Mouse (Mus musculus) adrenal gland, postnatal 0 days (tissue): ENCODE measurements around the gene Tff1. TPM values are rescaled to one million over a fixed set of nuclear protein-coding genes. Genes with fewer than 3 reads are reported as not detected.

ENCODE experiments used
- polyA plus RNA-seq: library from polyadenylated mRNA; unstranded; fragments of >200 nt; fragmentation: Nextera tagmentation; extraction: Ambion mirVana; gene quantifications from 2 replicates; pipeline ENCODE4 v1.2.1, GENCODE M21; 2015

The Tff1 gene
- polyA plus RNA-seq: 0.79 and 19.9 TPM in 2 replicates

GRCm38 (mm10) chr17:31165127-31165526 lies at the start of gene Tff1:
Gene Tff1 (minus strand): TSS chr17:31165277.

GRCm38 (mm10) chr17:31207771-31208334 lies 42.8 kb upstream of the Tff1 start, which contains the start of gene Ubash3a:
Gene Ubash3a (plus strand): TSS chr17:31207873.

GRCm38 (mm10) chr17:31198877-31199276 lies 33.8 kb upstream of the Tff1 start, which contains the start of gene Tmprss3:
Gene Tmprss3 (minus strand): TSS chr17:31198977.

GRCm38 (mm10) chr17:31144040-31145037 lies 20.7 kb downstream of the Tff1 start, which contains the start of gene Tff2:
Gene Tff2 (minus strand): TSS chr17:31144282.

GRCm38 (mm10) chr17:31129452-31129851 lies 35.6 kb downstream of the Tff1 start, which contains the start of gene Tff3:
Gene Tff3 (minus strand): TSS chr17:31129646.

Other genes with a start within 250 kb of the Tff1 start
- not detected in 2 replicates for gene Umodl1, start 210.6 kb downstream of the Tff1 start, polyA plus RNA-seq
- 6.5 and 8.4 TPM in 2 replicates for gene Abcg1, start 107.6 kb downstream of the Tff1 start, polyA plus RNA-seq
- 18.3 and 43.0 TPM in 2 replicates for gene Tff3, start 35.6 kb downstream of the Tff1 start, polyA plus RNA-seq
- gene Tff2, start 21.0 kb downstream of the Tff1 start, polyA plus RNA-seq: 2.1 TPM in 1 of 2 replicates, not detected in the other
- not detected in 2 replicates for gene Tmprss3, start 33.7 kb upstream of the Tff1 start, polyA plus RNA-seq
- 0.49 and 0.86 TPM in 2 replicates for gene Ubash3a, start 42.6 kb upstream of the Tff1 start, polyA plus RNA-seq
- 2.5 TPM in 2 replicates for gene Rsph1, start 112.1 kb upstream of the Tff1 start, polyA plus RNA-seq
- gene Slc37a1, start 121.5 kb upstream of the Tff1 start, polyA plus RNA-seq: 5.3 and 10.1 TPM in 2 replicates
- gene Pde9a, start 220.9 kb upstream of the Tff1 start, polyA plus RNA-seq: 6.5 and 14.8 TPM in 2 replicates